Mouse (Mus musculus) lung, adult 2 months (tissue): ENCODE results near the gene Umodl1.
A peak's percentile ranks its signal among the peaks of the same experiment; 100 is the strongest.

Experiments used
- CTCF ChIP-seq: fragments of 200-500 bp; IDR thresholded peaks from 2 replicates; pipeline ENCODE4 v1.5.1; 2011; ENCODE audit warnings: mild to moderate bottlenecking, low read length, control low read depth; ENCODE audit not compliant: insufficient read depth
- POLR2A ChIP-seq: fragments of 200-500 bp; IDR thresholded peaks from 2 replicates; pipeline ENCODE4 v1.6.1; 2011; ENCODE audit warnings: low read depth, mild to moderate bottlenecking, control low read depth, low read length, borderline replicate concordance; ENCODE audit errors: extremely low read depth

- no peak for TF ChIP-seq POLR2A
- TF ChIP-seq CTCF = peak; percentile 98
These were observed 57.3 kb downstream of the Umodl1 start for GRCm38 (mm10) chr17:31011551-31012394.
